In the genomic region with DNA sequence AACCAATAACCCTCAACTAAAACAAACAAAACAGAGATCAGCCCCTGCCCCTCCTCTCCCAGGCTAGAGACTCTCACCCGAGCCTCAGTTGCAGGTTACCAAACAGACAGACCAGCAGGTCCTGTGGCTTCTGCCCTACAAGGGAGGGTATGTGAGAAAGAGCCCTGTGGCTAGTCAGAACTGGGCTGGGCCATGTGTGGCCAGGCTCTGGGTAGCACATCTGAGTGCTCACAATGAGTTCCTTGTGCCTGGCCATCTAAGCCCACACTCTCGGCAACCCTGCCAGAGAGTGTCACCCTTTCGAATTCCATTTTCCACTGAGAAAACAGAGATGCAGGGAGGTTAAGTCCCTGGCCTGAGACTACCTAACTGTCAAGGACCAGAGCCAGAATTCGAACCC, we compare ENCODE assay signal across 21 mouse cellular contexts. TPM values are rescaled to one million over a fixed set of nuclear protein-coding genes. Genes with fewer than 3 reads are reported as not detected.
"Had no signal": no experiment of that assay in that cellular context is flagged by ENCODE, and none has a peak within 500 bp of the region (broad histone marks: within the 10 kb centered on the region; RNA-seq: fewer than 3 reads in every experiment).

No protein-coding gene starts in this region.

- H3K36me3 ChIP-seq: liver, embryonic 13.5 days; midbrain, embryonic 12.5 days; midbrain, embryonic 15.5 days; neural tube, embryonic 12.5 days; neural tube, embryonic 15.5 days; stomach, embryonic 15.5 days had no signal

- H3K4me1 ChIP-seq: midbrain, embryonic 12.5 days; midbrain, embryonic 15.5 days; neural tube, embryonic 12.5 days; neural tube, embryonic 15.5 days; stomach, embryonic 15.5 days had no signal

- DNase-seq: kidney, adult 2 months; kidney, postnatal 25 days; left cerebral cortex, postnatal 4 days; liver, embryonic 13.5 days; lung, adult 2 months; lung, postnatal 14 days; right cerebral cortex, adult 18-20 months; right cerebral cortex, postnatal 14 days; spleen, adult 18-20 months; thymus, adult 2 months; thymus, postnatal 14 days; thymus, postnatal 4 days had no signal

- H3K9ac ChIP-seq: liver, embryonic 13.5 days; midbrain, embryonic 12.5 days; midbrain, embryonic 15.5 days; neural tube, embryonic 12.5 days; neural tube, embryonic 15.5 days; stomach, embryonic 15.5 days had no signal

- H3K27me3 ChIP-seq: midbrain, embryonic 15.5 days; neural tube, embryonic 15.5 days; stomach, embryonic 15.5 days had no signal

- ATAC-seq: inflammation-experienced regulatory T-cells, adult 6 months; intestine, embryonic 16.5 days; midbrain, embryonic 15.5 days had no signal

- H3K4me3 ChIP-seq: liver, embryonic 13.5 days; midbrain, embryonic 12.5 days; midbrain, embryonic 15.5 days; neural tube, embryonic 12.5 days; neural tube, embryonic 15.5 days; stomach, embryonic 15.5 days had no signal

- H3K27ac ChIP-seq: kidney, postnatal 0 days; liver, embryonic 13.5 days; macrophage; midbrain, embryonic 12.5 days; midbrain, embryonic 15.5 days; neural tube, embryonic 12.5 days; neural tube, embryonic 15.5 days; stomach, embryonic 15.5 days had no signal

- H3K9me3 ChIP-seq: liver, embryonic 13.5 days; midbrain, embryonic 12.5 days; midbrain, embryonic 15.5 days; neural tube, embryonic 12.5 days; neural tube, embryonic 15.5 days; stomach, embryonic 15.5 days had no signal

- H3K4me2 ChIP-seq: liver, embryonic 13.5 days; midbrain, embryonic 12.5 days; midbrain, embryonic 15.5 days; neural tube, embryonic 12.5 days; neural tube, embryonic 15.5 days; stomach, embryonic 15.5 days had no signal

RNA-seq across cellular contexts. Expression of a gene that starts 17.6 kb away (rescaled TPM):
- polyA plus RNA-seq: inflammation-experienced regulatory T-cells, adult 6 months; macrophage had no signal
